Mouse (Mus musculus) common myeloid progenitor, adult 5-6 weeks (primary cell): ENCODE measurements at regions not wholly inside any gene's neighbourhood (a gene's known extent, or its start where the extent isn't known, plus 50 kb on each side); places are given as distances from the start of the nearest gene placed in this dataset.
"Not testable (repeated sequence)": the region's sequence is repeated elsewhere in the genome, so short reads cannot be mapped to it uniquely, and the experiment has no call there.

Experiments
- ATAC-seq: replicated peaks from 2 replicates; pipeline ENCODE4 v1.8.0; 2016; ENCODE audit warnings: low read depth, mild to moderate bottlenecking, moderate TSS enrichment, inconsistent platforms; ENCODE audit not compliant: poor library complexity, severe bottlenecking

GRCm38 (mm10) chr6:68370010-68370409 is 834.4 kb upstream of the Tacstd2 start:
- ATAC-seq, result no peak

- ATAC-seq, result peak; percentile 50; the same call in 1 of the 2 replicates
These were observed 804.2 kb upstream of the Tacstd2 start for GRCm38 (mm10) chr6:68339846-68340245.

GRCm38 (mm10) chr6:68339205-68339604 is 803.6 kb upstream of the Tacstd2 start:
- ATAC-seq, result not testable (repeated sequence)

GRCm38 (mm10) chr6:68311409-68311808 is 775.8 kb upstream of the Tacstd2 start:
- ATAC-seq, result no peak

GRCm38 (mm10) chr6:68302133-68302532 is 766.5 kb upstream of the Tacstd2 start:
- no peak for ATAC-seq

GRCm38 (mm10) chr6:68256725-68257124 is 721.1 kb upstream of the Tacstd2 start:
- peak; percentile 52; the same call in 1 of the 2 replicates for ATAC-seq

GRCm38 (mm10) chr6:68256151-68256550 is 720.6 kb upstream of the Tacstd2 start:
- ATAC-seq, result no peak

- no peak for ATAC-seq
These were observed 717.1 kb upstream of the Tacstd2 start for GRCm38 (mm10) chr6:68252730-68253129.

- peak; percentile 39; the same call in 1 of the 2 replicates for ATAC-seq
These were observed 715.7 kb upstream of the Tacstd2 start for GRCm38 (mm10) chr6:68251320-68251719.

- ATAC-seq, result not testable (repeated sequence)
These were observed 714.8 kb upstream of the Tacstd2 start for GRCm38 (mm10) chr6:68250392-68250791.

GRCm38 (mm10) chr6:68249259-68249658 is 713.7 kb upstream of the Tacstd2 start:
- ATAC-seq, result not testable (repeated sequence)

- not testable (repeated sequence) for ATAC-seq
These were observed 712.5 kb upstream of the Tacstd2 start for GRCm38 (mm10) chr6:68248018-68248533.

GRCm38 (mm10) chr6:68242749-68243148 is 707.2 kb upstream of the Tacstd2 start:
- ATAC-seq, result 0 out of 2 replicates have a peak, but pooled peaks have one; percentile 36

- no peak for ATAC-seq
These were observed 684.1 kb upstream of the Tacstd2 start for GRCm38 (mm10) chr6:68219685-68220084.

GRCm38 (mm10) chr6:68201448-68201847 is 665.9 kb upstream of the Tacstd2 start:
- peak; percentile 73 for ATAC-seq

GRCm38 (mm10) chr6:68198031-68198430 is 662.4 kb upstream of the Tacstd2 start:
- no peak for ATAC-seq

GRCm38 (mm10) chr6:68164792-68165191 is 629.2 kb upstream of the Tacstd2 start:
- ATAC-seq, result no peak

GRCm38 (mm10) chr6:68164111-68164510 is 628.5 kb upstream of the Tacstd2 start:
- ATAC-seq, result not testable (repeated sequence)

- ATAC-seq, result no peak
These were observed 616.0 kb upstream of the Tacstd2 start for GRCm38 (mm10) chr6:68151569-68151968.

GRCm38 (mm10) chr6:68102481-68102880 is 566.9 kb upstream of the Tacstd2 start:
- ATAC-seq, result no peak
